Mouse (Mus musculus) spleen, adult 2 months (tissue): Measurements from ENCODE around the gene Cog4.

ENCODE experiments used
- CTCF ChIP-seq: fragments of 200-500 bp; IDR thresholded peaks from 2 replicates; pipeline ENCODE4 v1.5.1; 2011; ENCODE audit warnings: mild to moderate bottlenecking, inconsistent platforms; ENCODE audit not compliant: insufficient read depth, insufficient read length, insufficient replicate concordance; ENCODE audit errors: extremely low read depth
- POLR2A ChIP-seq: fragments of 200-500 bp; IDR thresholded peaks from 2 replicates; pipeline ENCODE4 v1.6.1; 2011; ENCODE audit warnings: low read depth, low read length, inconsistent platforms

DNA sequence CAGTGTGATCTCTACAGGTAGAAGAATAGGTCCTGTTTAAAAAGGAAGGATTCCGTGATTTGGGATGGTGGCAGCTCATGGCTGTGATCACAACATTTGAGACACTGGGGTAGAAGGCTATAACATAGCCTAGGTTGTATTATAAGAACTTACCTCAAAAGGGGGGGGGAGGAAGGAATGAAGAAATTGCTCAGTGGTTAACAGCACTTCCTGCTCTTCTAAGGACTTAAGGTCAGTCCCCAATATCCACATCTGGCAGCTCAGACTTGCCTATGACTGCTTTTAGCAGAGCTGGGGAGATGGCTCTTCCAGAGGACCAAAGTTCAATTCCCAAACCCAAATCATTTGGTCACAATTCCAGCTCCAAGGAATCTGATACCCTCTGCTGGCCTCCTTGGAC, 60.3 kb downstream of the Cog4 start:
- TF ChIP-seq CTCF (no peak), POLR2A (no peak)
